Mouse (Mus musculus) MEL (cell line): ENCODE results near the gene Fgfr2.

Experiments used
- CTCF ChIP-seq, 3 experiments: IDR thresholded peaks in 2 of 3; conservative IDR thresholded peaks in 1 of 3; 2 replicates each; pipeline ENCODE4 v1.5.1; 2011 to 2012; ENCODE audit warnings: low read length in 3 of 3, low read depth in 2 of 3, mild to moderate bottlenecking in 2 of 3, improper control_type of control experiment in 1 of 3, inconsistent platforms in 1 of 3, mixed read lengths in 1 of 3, moderate library complexity in 1 of 3; ENCODE audit not compliant: control insufficient read depth in 1 of 3, insufficient read depth in 1 of 3, poor library complexity in 1 of 3, severe bottlenecking in 1 of 3
- E2F4 ChIP-seq: IDR thresholded peaks from 2 replicates; pipeline ENCODE4 v1.6.1; 2011; ENCODE audit warnings: low read depth, low read length, improper control_type of control experiment, borderline replicate concordance
- EP300 ChIP-seq, 2 experiments: IDR thresholded peaks; 2 replicates each; pipeline ENCODE4 v1.6.1; 2011; ENCODE audit warnings: improper control_type of control experiment in 2 of 2, low read length in 2 of 2, low read depth in 1 of 2, mild to moderate bottlenecking in 1 of 2
- GATA1 ChIP-seq: IDR thresholded peaks from 2 replicates; pipeline ENCODE4 v1.6.1; 2011; ENCODE audit warnings: low read depth, low read length, improper control_type of control experiment
- KAT2A ChIP-seq: conservative IDR thresholded peaks from 2 replicates; pipeline ENCODE4 v1.6.1; 2012; ENCODE audit warnings: low read depth, low read length, improper control_type of control experiment, inconsistent platforms
- MAFK ChIP-seq: IDR thresholded peaks from 2 replicates; pipeline ENCODE4 v1.6.1; 2011; ENCODE audit warnings: low read depth, mild to moderate bottlenecking, low read length, improper control_type of control experiment, borderline replicate concordance
- MAX ChIP-seq: IDR thresholded peaks from 2 replicates; pipeline ENCODE4 v1.6.1; 2011; ENCODE audit warnings: low read length, improper control_type of control experiment
- POLR2A ChIP-seq, 2 experiments: IDR thresholded peaks; 2 replicates each; pipeline ENCODE4 v1.6.1; 2011 to 2012; ENCODE audit warnings: low read length in 2 of 2, mild to moderate bottlenecking in 2 of 2, control low read depth in 1 of 2, improper control_type of control experiment in 1 of 2, low read depth in 1 of 2, moderate library complexity in 1 of 2; ENCODE audit not compliant: control insufficient read depth in 1 of 2, insufficient read depth in 1 of 2, poor library complexity in 1 of 2
- SIN3A ChIP-seq: IDR thresholded peaks from 2 replicates; pipeline ENCODE4 v1.6.1; 2012; ENCODE audit warnings: low read length, improper control_type of control experiment, inconsistent platforms
- TCF12 ChIP-seq: IDR thresholded peaks from 2 replicates; pipeline ENCODE4 v1.6.1; 2014; ENCODE audit warnings: low read depth, mild to moderate bottlenecking, inconsistent platforms, low read length, improper control_type of control experiment, moderate library complexity
- ZC3H11A ChIP-seq: IDR thresholded peaks from 2 replicates; pipeline ENCODE4 v1.6.1; 2012; ENCODE audit warnings: low read depth, mild to moderate bottlenecking, inconsistent platforms, low read length, improper control_type of control experiment
- ZNF384 ChIP-seq: IDR thresholded peaks from 2 replicates; pipeline ENCODE4 v1.6.1; 2012; ENCODE audit warnings: low read depth, mild to moderate bottlenecking, inconsistent platforms, low read length, improper control_type of control experiment

DNA sequence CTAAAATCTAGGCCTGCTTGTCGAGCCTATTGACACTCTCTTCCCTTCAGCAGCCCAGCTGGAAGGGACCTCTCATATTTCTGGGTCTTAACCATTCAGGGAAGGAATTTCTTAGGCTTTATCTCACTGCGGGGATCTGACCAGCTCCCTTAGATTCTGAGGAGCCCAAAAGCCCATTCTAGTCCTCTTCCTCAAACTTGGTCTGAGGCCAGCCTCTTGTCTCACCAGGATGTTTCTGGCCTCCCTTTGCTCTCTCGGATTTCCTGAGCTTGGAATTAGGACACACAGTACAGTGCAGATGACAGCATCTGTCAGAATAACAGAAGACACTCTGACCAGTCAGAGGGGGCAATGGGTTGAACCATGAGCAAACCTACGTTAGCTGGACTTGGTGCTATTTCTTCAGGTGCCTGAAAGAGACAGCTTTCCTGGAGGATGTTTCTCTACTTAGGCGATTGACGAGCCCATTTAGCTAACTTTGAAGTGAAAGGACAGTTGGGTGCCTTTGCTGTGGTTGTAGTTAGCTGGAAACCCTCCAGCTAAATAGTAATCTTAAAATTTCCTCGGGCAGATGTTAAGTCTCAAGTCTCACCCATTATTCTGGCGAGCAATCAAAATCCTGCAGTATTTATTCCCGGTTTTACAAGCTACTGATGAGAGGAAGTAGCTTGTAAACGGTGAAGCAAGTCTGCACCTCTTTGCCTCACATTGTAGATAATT lies 1711.8 kb downstream of the Fgfr2 start:
- TF ChIP-seq GATA1: 0 out of 2 replicates have a peak, but pooled peaks have one; percentile 15
- 0 out of 4 replicates have a peak, but pooled peaks of 1 of the 2 experiments have one; percentile 20 for TF ChIP-seq EP300 (IDR thresholded peaks at IDR 0.05; ENCODE audit: low read depth in 1 of 2, low read length in 2 of 2)
- TF ChIP-seq MAX: no peak
- TF ChIP-seq KAT2A: no peak
- no peak for TF ChIP-seq CTCF (IDR thresholded peaks at IDR 0.05 in 2 of 3, conservative IDR thresholded peaks at IDR 0.05 in 1 of 3; ENCODE audit: control insufficient read depth in 1 of 3, insufficient read depth in 1 of 3, low read depth in 2 of 3, low read length in 3 of 3, poor library complexity in 1 of 3, severe bottlenecking in 1 of 3)
- TF ChIP-seq POLR2A (IDR thresholded peaks at IDR 0.05; ENCODE audit: control insufficient read depth in 1 of 2, insufficient read depth in 1 of 2, low read depth in 1 of 2, low read length in 2 of 2, poor library complexity in 1 of 2): no peak
- no peak for TF ChIP-seq E2F4
- no peak for TF ChIP-seq ZNF384
- no peak for TF ChIP-seq ZC3H11A
- TF ChIP-seq TCF12: no peak
- TF ChIP-seq SIN3A: no peak
- TF ChIP-seq MAFK: no peak
